Mouse (Mus musculus) CH12F3 (cell line): ENCODE data around the gene 1700061G19Rik.

Experiments
- in situ Hi-C: fragments of 300-500 bp; cut with MboI; formaldehyde crosslinking; loops from 2 replicates; pipeline ENCODE4 v1.14.3; 2020; ENCODE audit warnings: low sequenced_read_pairs

The 1700061G19Rik gene

GRCm38 (mm10) chr17:56874936-56875651 is at the start of gene 1700061G19Rik:
1700061G19Rik (plus strand) TSS chr17:56875477.
- in situ Hi-C loops: no loop called here

- in situ Hi-C loops: loop anchor here (5.0 kb wide), 1 partner anchor 56 kb away; no protein-coding TSS in a partner anchor
Observed at GRCm38 (mm10) chr17:56826718-56827117, 48.6 kb upstream of the 1700061G19Rik start.

- in situ Hi-C loops: loop anchor here (5.0 kb wide), 1 partner anchor 53 kb away; no protein-coding TSS in a partner anchor
Observed at GRCm38 (mm10) chr17:56829171-56829570, 46.1 kb upstream of the 1700061G19Rik start.

- in situ Hi-C loops: loop anchor here (5.0 kb wide), 1 partner anchor 53 kb away; no protein-coding TSS in a partner anchor
Observed at GRCm38 (mm10) chr17:56829795-56830194, 45.5 kb upstream of the 1700061G19Rik start.

GRCm38 (mm10) chr17:56830411-56831110 is 44.7 kb upstream of the 1700061G19Rik start, which contains the start of gene Rfx2:
Rfx2 (minus strand) TSS chr17:56831013.
- in situ Hi-C loops: no loop called here

GRCm38 (mm10) chr17:56831111-56831816 is 44.0 kb upstream of the 1700061G19Rik start:
- in situ Hi-C loops: no loop called here

- in situ Hi-C loops: no loop called here
Observed at GRCm38 (mm10) chr17:56832918-56833317, 42.4 kb upstream of the 1700061G19Rik start.

- in situ Hi-C loops: no loop called here
Observed at GRCm38 (mm10) chr17:56833381-56833780, 41.9 kb upstream of the 1700061G19Rik start.

GRCm38 (mm10) chr17:56836336-56836735 is 38.9 kb upstream of the 1700061G19Rik start:
- in situ Hi-C loops: no loop called here

- in situ Hi-C loops: no loop called here
Observed at GRCm38 (mm10) chr17:56840524-56840923, 34.8 kb upstream of the 1700061G19Rik start.

GRCm38 (mm10) chr17:56842173-56842572 is 33.1 kb upstream of the 1700061G19Rik start:
- in situ Hi-C loops: no loop called here

- in situ Hi-C loops: no loop called here
Observed at GRCm38 (mm10) chr17:56843678-56844077, 31.6 kb upstream of the 1700061G19Rik start.

GRCm38 (mm10) chr17:56848785-56849184 is 26.5 kb upstream of the 1700061G19Rik start:
- in situ Hi-C loops: no loop called here

- in situ Hi-C loops: no loop called here
Observed at GRCm38 (mm10) chr17:56849710-56850109, 25.6 kb upstream of the 1700061G19Rik start.

GRCm38 (mm10) chr17:56851167-56851566 is 24.1 kb upstream of the 1700061G19Rik start:
- in situ Hi-C loops: no loop called here

- in situ Hi-C loops: no loop called here
Observed at GRCm38 (mm10) chr17:56855421-56855820, 19.9 kb upstream of the 1700061G19Rik start.

- in situ Hi-C loops: no loop called here
Observed at GRCm38 (mm10) chr17:56858216-56858615, 17.1 kb upstream of the 1700061G19Rik start.

GRCm38 (mm10) chr17:56858922-56859321 is 16.4 kb upstream of the 1700061G19Rik start:
- in situ Hi-C loops: no loop called here

- in situ Hi-C loops: no loop called here
Observed at GRCm38 (mm10) chr17:56861197-56861596, 14.1 kb upstream of the 1700061G19Rik start.

GRCm38 (mm10) chr17:56866071-56866470 is 9.2 kb upstream of the 1700061G19Rik start:
- in situ Hi-C loops: no loop called here

GRCm38 (mm10) chr17:56869481-56869977 is 5.7 kb upstream of the 1700061G19Rik start:
- in situ Hi-C loops: no loop called here
